Mouse (Mus musculus) left cerebral cortex, postnatal 36 days (tissue): ENCODE measurements at regions not wholly inside any gene's neighbourhood (a gene's known extent, or its start where the extent isn't known, plus 50 kb on each side); places are given as distances from the start of the nearest gene placed in this dataset.

Source experiments
- DNase-seq, 2 experiments: peaks; one replicate each; pipeline ENCODE4 v3.0.0; 2021 to 2022; ENCODE audit warnings: low spot score in 2 of 2, mixed read lengths in 1 of 2
- intact Hi-C: fragments of 180-260 bp; cut with DNase I; formaldehyde crosslinking; loops from one replicate; pipeline ENCODE4 v1.15.1; 2025

DNA sequence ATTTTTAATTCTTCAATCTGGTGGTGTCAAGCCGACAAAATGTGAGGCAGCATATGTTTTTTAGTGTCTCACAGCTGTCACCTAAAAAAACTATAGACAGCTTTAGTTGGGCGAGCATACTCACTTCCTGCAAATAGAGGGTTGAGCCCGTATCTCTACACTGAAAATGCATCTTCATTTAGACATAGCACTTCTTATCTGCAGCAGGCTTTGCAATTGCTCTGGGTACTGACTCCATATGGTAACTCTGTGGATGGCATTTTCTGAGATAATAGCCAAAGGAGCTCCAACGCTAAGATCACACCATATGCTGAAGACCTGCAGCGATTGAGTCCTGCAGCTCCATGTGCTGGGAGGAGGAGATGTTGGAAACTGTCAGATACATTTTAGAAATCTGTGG is 49.8 kb upstream of the Grm8 start:
- DNase-seq = peak; percentile 19 to 20
- intact Hi-C loops = no loop called here
